In genomic region chr6:94944196-94944595, GRCm38 (mm10) we compare ENCODE assay signal across 17 mouse cellular contexts.
DNase-seq lines count a peak whose midpoint lies in the region; ATAC-seq and TF ChIP-seq lines count a peak whose summit lies in the region.
"Had no signal": no experiment of that assay in that cellular context is flagged by ENCODE, and none has a peak within 500 bp of the region (broad histone marks: within the 10 kb centered on the region; RNA-seq: fewer than 3 reads in every experiment).

No protein-coding gene starts in this region.

- no peak for TF ChIP-seq CTCF in intestine, postnatal 0 days (IDR thresholded peaks at IDR 0.05; ENCODE audit: low read depth)

- no peaks in the 10 kb centered on the region for H3K27me3 ChIP-seq in intestine, embryonic 16.5 days (replicated peaks; ENCODE audit: control insufficient read depth, insufficient read depth, low read length)
- H3K27me3 ChIP-seq in intestine, postnatal 0 days (replicated peaks; ENCODE audit: control insufficient read depth, insufficient read depth, low read length) = no peaks in the 10 kb centered on the region
- H3K27me3 ChIP-seq in limb, embryonic 12.5 days = no peaks in the 10 kb centered on the region
- H3K27me3 ChIP-seq: CH12.LX; neural tube, embryonic 13.5 days had no signal

- no peaks in the 10 kb centered on the region for H3K4me1 ChIP-seq in intestine, embryonic 16.5 days (ENCODE audit: control insufficient read depth, insufficient read depth, low read length)
- H3K4me1 ChIP-seq in intestine, postnatal 0 days (replicated peaks; ENCODE audit: control insufficient read depth, insufficient read depth, low read length) = no peaks in the 10 kb centered on the region
- peaks cover 19% of the 10 kb centered on the region for H3K4me1 ChIP-seq in limb, embryonic 12.5 days (replicated peaks)

- H3K27ac ChIP-seq in intestine, embryonic 16.5 days (ENCODE audit: low read length) = no peak overlapping the region
- no peak overlapping the region for H3K27ac ChIP-seq in intestine, postnatal 0 days (ENCODE audit: low read depth, low read length)
- 0 out of 2 replicates have a peak overlapping the region, but pooled peaks have one; percentile 29 for H3K27ac ChIP-seq in limb, embryonic 12.5 days
- H3K27ac ChIP-seq: neural tube, embryonic 13.5 days had no signal

- no peak overlapping the region for H3K4me3 ChIP-seq in intestine, embryonic 16.5 days (ENCODE audit: low read length)
- no peak overlapping the region for H3K4me3 ChIP-seq in intestine, postnatal 0 days (ENCODE audit: low read depth, low read length)
- no peak overlapping the region for H3K4me3 ChIP-seq in limb, embryonic 12.5 days (replicated peaks)
- H3K4me3 ChIP-seq: neural tube, embryonic 13.5 days had no signal

- no peak overlapping the region for H3K9ac ChIP-seq in intestine, embryonic 16.5 days (ENCODE audit: low read depth, low read length)
- no peak overlapping the region for H3K9ac ChIP-seq in intestine, postnatal 0 days (ENCODE audit: low read depth, low read length)
- H3K9ac ChIP-seq in limb, embryonic 12.5 days (replicated peaks) = no peak overlapping the region
- H3K9ac ChIP-seq: forebrain, postnatal 0 days; neural tube, embryonic 13.5 days had no signal

- peak; percentile 87 for DNase-seq in 3T3-L1 (ENCODE audit: low read depth, low spot score)
- DNase-seq in R1 (ENCODE audit: low read depth, low spot score) = peak; percentile 17
- no peak for DNase-seq in spleen, postnatal 14 days (ENCODE audit: low spot score in 2 of 2)
- DNase-seq in B cell, adult 2 months = no peak
- DNase-seq: adrenal gland, postnatal 14 days; cerebellum, adult 9-11 months; forebrain, postnatal 0 days; heart, postnatal 10 days; layer of hippocampus, postnatal 36 days; left cerebral cortex, postnatal 4 days; lung, adult 18-20 months; thymus, adult 18-20 months had no signal

- no peak overlapping the region for H3K4me2 ChIP-seq in intestine, embryonic 16.5 days (ENCODE audit: low read depth, low read length)
- H3K4me2 ChIP-seq in intestine, postnatal 0 days (replicated peaks; ENCODE audit: low read depth) = no peak overlapping the region
- H3K4me2 ChIP-seq in limb, embryonic 12.5 days = no peak overlapping the region
- H3K4me2 ChIP-seq: neural tube, embryonic 13.5 days had no signal

- no peaks in the 10 kb centered on the region for H3K36me3 ChIP-seq in intestine, embryonic 16.5 days (ENCODE audit: control insufficient read depth, insufficient read depth, low read length)
- H3K36me3 ChIP-seq in intestine, postnatal 0 days (ENCODE audit: control insufficient read depth, insufficient read depth) = no peaks in the 10 kb centered on the region
- H3K36me3 ChIP-seq in limb, embryonic 12.5 days = no peaks in the 10 kb centered on the region
- H3K36me3 ChIP-seq: neural tube, embryonic 13.5 days had no signal

- WGBS in intestine, embryonic 16.5 days = 31% methylated on average over 4 of the region's 4 CpGs
- WGBS in intestine, postnatal 0 days = 60% methylated on average over 4 of the region's 4 CpGs
- 33% methylated on average over 4 of the region's 4 CpGs for WGBS in limb, embryonic 12.5 days

- 0 out of 2 replicates have a peak, but pooled peaks have one; percentile 36 for ATAC-seq in intestine, embryonic 16.5 days
- ATAC-seq in intestine, postnatal 0 days = no peak
- no peak for ATAC-seq in limb, embryonic 12.5 days (ENCODE audit: insufficient number of reproducible peaks, insufficient read depth, low FRiP score, low TSS enrichment, low read depth)
- ATAC-seq: forebrain, postnatal 0 days had no signal

- H3K9me3 ChIP-seq in intestine, embryonic 16.5 days (ENCODE audit: control insufficient read depth, low read length) = no peaks in the 10 kb centered on the region
- H3K9me3 ChIP-seq in intestine, postnatal 0 days (ENCODE audit: control insufficient read depth) = no peaks in the 10 kb centered on the region
- no peaks in the 10 kb centered on the region for H3K9me3 ChIP-seq in limb, embryonic 12.5 days
- H3K9me3 ChIP-seq: neural tube, embryonic 13.5 days had no signal

Comparison
In these comparisons a context has a peak if more than half of its experiments do, and no peak if none do; other contexts are left out.
1. DNase-seq: peak in 3T3-L1 (single experiment) and R1 (single experiment); none in spleen, postnatal 14 days (0 of 2) and B cell, adult 2 months (0 of 2).